Mouse (Mus musculus) inflammation-experienced regulatory T-cells (primary cell): Measurements from ENCODE around the gene Msn. TPM values are rescaled to one million over a fixed set of nuclear protein-coding genes. Genes with fewer than 3 reads are reported as not detected.

Experiments used
- polyA plus RNA-seq, 2 experiments: library from polyadenylated mRNA; unstranded; fragments of 100-300 nt; shearing (Covaris generic); gene quantifications; one replicate each; pipeline ENCODE4 v1.2.1; 2017

Msn gene
- 1,000 to 10,000 TPM in 1 of 2 experiments, 100 to 1,000 TPM in 1; 864 to 1,194 TPM for polyA plus RNA-seq

DNA sequence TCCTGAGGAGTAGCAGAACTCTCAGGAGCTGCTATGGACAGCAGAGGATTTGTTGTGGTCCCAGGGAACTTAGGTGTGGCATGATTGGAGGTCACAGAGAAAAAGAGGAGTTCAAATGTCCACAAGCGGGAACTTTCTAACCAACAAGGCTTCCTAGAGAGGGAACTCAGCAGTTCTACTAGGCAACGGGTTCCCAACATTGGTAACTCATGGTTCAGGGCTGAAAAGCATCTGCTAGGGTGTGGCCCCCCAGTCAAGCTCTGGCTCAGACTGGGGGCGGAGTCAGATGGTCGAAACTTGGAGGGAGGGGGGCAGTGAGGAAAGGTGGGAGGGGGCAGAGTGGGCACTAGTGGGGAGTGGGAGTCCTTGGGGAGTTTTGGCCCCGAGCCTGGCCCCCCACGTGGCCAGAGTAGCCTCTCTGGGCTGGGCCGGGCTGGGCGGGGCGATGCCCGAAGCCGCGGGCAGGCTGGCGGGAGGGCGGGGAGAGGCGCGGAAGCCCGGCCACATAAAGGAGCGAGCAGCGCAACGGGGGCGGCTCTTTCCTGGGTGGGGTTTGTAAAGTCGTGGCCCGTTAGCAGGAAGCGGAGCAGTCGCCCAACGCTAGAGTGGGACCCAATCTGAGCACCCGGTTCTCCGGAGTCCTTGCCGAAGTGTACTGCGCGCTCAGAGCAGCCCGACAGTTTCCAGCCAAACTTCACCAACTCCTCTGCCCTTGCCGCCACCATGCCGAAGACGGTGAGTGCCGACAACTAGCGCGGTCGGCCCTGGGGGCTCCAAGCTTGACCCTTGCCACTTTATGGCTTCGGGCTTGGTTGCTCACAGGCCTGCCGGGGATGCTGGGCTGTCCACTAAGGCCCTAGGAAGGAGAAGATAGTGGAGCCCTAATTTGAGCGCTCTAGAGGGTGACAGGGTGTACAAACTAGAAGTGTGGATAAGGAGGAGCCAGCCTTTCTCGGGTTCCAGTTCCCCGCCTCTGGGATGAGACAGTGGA, at the start of gene Msn:
Gene Msn (plus strand): TSS at position 534 of the 991 bp plus-strand sequence.

Other genes starting within 250 kb of the Msn start
- 100 to 1,000 TPM in 1 of 2 experiments, 10 to 100 TPM in 1; 68.8 to 104 TPM for gene Las1l, start 139.1 kb upstream of the Msn start, polyA plus RNA-seq
- gene Vsig4, start 197.4 kb downstream of the Msn start, polyA plus RNA-seq: not detected